Mouse (Mus musculus): ENCODE measurements around the gene Sdhaf4. TPM values are rescaled to one million over a fixed set of nuclear protein-coding genes. Genes with fewer than 3 reads are reported as not detected.

Sdhaf4 gene
- total RNA-seq (2023), result 17.6 to 28.9 TPM (median 20.4 TPM) in 4 replicates

GRCm38 (mm10) chr1:24005070-24005804 is at the start of gene Sdhaf4:
Gene Sdhaf4 (minus strand): TSS chr1:24005656.

Other genes with a start within 250 kb of the Sdhaf4 start
- gene B3gat2, start 243.9 kb downstream of the Sdhaf4 start, total RNA-seq (2023), result not detected in 4 replicates
- gene Smap1, start 83.3 kb downstream of the Sdhaf4 start, total RNA-seq (2023), result 52.7 to 62.0 TPM (median 56.9 TPM) in 4 replicates
- gene Fam135a, start 94.7 kb upstream of the Sdhaf4 start, total RNA-seq (2023), result 0.91 to 3.5 TPM (median 1.1 TPM) in 4 replicates
- gene Col9a1, start 172.0 kb upstream of the Sdhaf4 start, total RNA-seq (2023), result not detected in 4 replicates

Data from B cell, adult 62 days (primary cell).